8 mouse cellular contexts compared by ENCODE assay signal in genomic region chr11:88693905-88694893, GRCm38 (mm10). TPM values are rescaled to one million over a fixed set of nuclear protein-coding genes. Genes with fewer than 3 reads are reported as not detected.
A peak's percentile ranks its signal among the peaks of the same experiment; 100 is the strongest.
DNase-seq lines count a peak whose midpoint lies in the region; ATAC-seq and TF ChIP-seq lines count a peak whose summit lies in the region.

No protein-coding gene starts in this region.

- intact Hi-C loops in gastrocnemius, adult 2 months (cut with DNase I): no loop called here

- peak overlapping the region; percentile 48 for H3K27ac ChIP-seq in gastrocnemius, adult 2 months
- H3K27ac ChIP-seq in midbrain, embryonic 10.5 days (replicated peaks): peak overlapping the region; percentile 84
- H3K27ac ChIP-seq in midbrain, postnatal 0 days (ENCODE audit: low read depth, low read length): no peak overlapping the region
- no peak overlapping the region; the same call in 1 of the 2 replicates for H3K27ac ChIP-seq in neural tube, embryonic 15.5 days (replicated peaks)

- WGBS in midbrain, embryonic 10.5 days: 30% methylated on average over 20 of the region's 20 CpGs
- WGBS in midbrain, postnatal 0 days: 22% methylated on average over 20 of the region's 20 CpGs
- WGBS in neural tube, embryonic 15.5 days: 9% methylated on average over 20 of the region's 20 CpGs

- H3K36me3 ChIP-seq in midbrain, embryonic 10.5 days: peaks cover 58% of the 10 kb centered on the region
- H3K36me3 ChIP-seq in midbrain, postnatal 0 days (ENCODE audit: insufficient read depth, low read length): no peaks in the 10 kb centered on the region
- H3K36me3 ChIP-seq in neural tube, embryonic 15.5 days: no peaks in the 10 kb centered on the region

- H3K4me3 ChIP-seq in gastrocnemius, adult 2 months: peak overlapping the region; percentile 7; the same call in 1 of the 2 replicates
- H3K4me3 ChIP-seq in midbrain, embryonic 10.5 days: peak overlapping the region; percentile 17
- H3K4me3 ChIP-seq in midbrain, postnatal 0 days (ENCODE audit: low read depth, low read length): no peak overlapping the region
- H3K4me3 ChIP-seq in neural tube, embryonic 15.5 days (replicated peaks): no peak overlapping the region

- H3K4me2 ChIP-seq in midbrain, postnatal 0 days (ENCODE audit: low read depth, low read length, poor library complexity, severe bottlenecking): no peak overlapping the region
- H3K4me2 ChIP-seq in neural tube, embryonic 15.5 days: peak overlapping the region; percentile 10; the same call in 1 of the 2 replicates

- H3K4me1 ChIP-seq in midbrain, embryonic 10.5 days: peaks cover 93% of the 10 kb centered on the region
- peaks cover 12% of the 10 kb centered on the region; the same call in 1 of the 2 replicates for H3K4me1 ChIP-seq in midbrain, postnatal 0 days (ENCODE audit: insufficient read depth, low read length)
- H3K4me1 ChIP-seq in neural tube, embryonic 15.5 days: peaks cover 81% of the 10 kb centered on the region

- TF ChIP-seq CTCF in gastrocnemius, adult 2 months (IDR thresholded peaks at IDR 0.05): no peak; the same call in 1 of the 2 replicates
- no peak for TF ChIP-seq CTCF in midbrain, postnatal 0 days (IDR thresholded peaks at IDR 0.05)

- H3K27me3 ChIP-seq in midbrain, embryonic 10.5 days (ENCODE audit: low read depth, poor library complexity, severe bottlenecking): no peaks in the 10 kb centered on the region
- H3K27me3 ChIP-seq in midbrain, postnatal 0 days (ENCODE audit: insufficient read depth, low read length): no peaks in the 10 kb centered on the region
- no peaks in the 10 kb centered on the region for H3K27me3 ChIP-seq in neural tube, embryonic 15.5 days (replicated peaks)

- H3K9ac ChIP-seq in midbrain, postnatal 0 days (replicated peaks; ENCODE audit: low read length, poor library complexity, severe bottlenecking): no peak overlapping the region
- H3K9ac ChIP-seq in neural tube, embryonic 15.5 days (replicated peaks): no peak overlapping the region

- ATAC-seq in midbrain, postnatal 0 days (ENCODE audit: low FRiP score): no peak
- ATAC-seq in neural tube, embryonic 15.5 days (ENCODE audit: low FRiP score): no peak

- no peaks in the 10 kb centered on the region for H3K9me3 ChIP-seq in midbrain, embryonic 10.5 days (replicated peaks)
- H3K9me3 ChIP-seq in midbrain, postnatal 0 days (ENCODE audit: low read length): no peaks in the 10 kb centered on the region
- H3K9me3 ChIP-seq in neural tube, embryonic 15.5 days (replicated peaks): no peaks in the 10 kb centered on the region

- no peak for DNase-seq in gastrocnemius, adult 2 months
- DNase-seq in gastrocnemius, postnatal 10 days: no peak
- peak; percentile 45 for DNase-seq in midbrain, embryonic 10.5 days (ENCODE audit: low spot score)
- DNase-seq in midbrain, postnatal 0 days (ENCODE audit: low spot score): no peak
- DNase-seq in hindlimb bud, embryonic 11.5 days (ENCODE audit: extremely low spot score, low read depth, low spot score): peak; percentile 69
- no peak for DNase-seq in thymus, postnatal 0 days (ENCODE audit: low spot score)
- DNase-seq in ovary, postnatal 14 days (ENCODE audit: low spot score): no peak

RNA-seq across cellular contexts. Expression of gene Msi2, which starts 24.1 kb away (rescaled TPM):
- total RNA-seq in gastrocnemius, adult 2 months (2021): 100 to 1,000 TPM; 169 to 193 TPM
- total RNA-seq in gastrocnemius, postnatal 10 days (2021): 100 to 1,000 TPM; 186 to 195 TPM
- 25.3 and 30.5 TPM in 2 replicates for polyA plus RNA-seq in midbrain, embryonic 10.5 days (2016; fragmentation: Nextera tagmentation; extraction: Ambion mirVana)
- 133 and 142 TPM in 2 replicates for total RNA-seq in midbrain, postnatal 0 days (2014; rRNA removed)
- polyA plus RNA-seq in midbrain, postnatal 0 days (2015; fragmentation: Nextera tagmentation; extraction: Ambion mirVana): 21.6 and 26.9 TPM in 2 replicates
- 17.3 and 20.7 TPM in 2 replicates for polyA plus RNA-seq in neural tube, embryonic 15.5 days (2015; fragmentation: Nextera tagmentation; extraction: Ambion mirVana)
- polyA plus RNA-seq in thymus, postnatal 0 days (2015; fragmentation: Nextera tagmentation; extraction: Ambion mirVana): 13.5 and 23.0 TPM in 2 replicates

Comparison
In these comparisons a context has a peak if more than half of its experiments do, and no peak if none do; other contexts are left out.
1. DNase-seq: peak in midbrain, embryonic 10.5 days (single experiment) and hindlimb bud, embryonic 11.5 days (single experiment); none in gastrocnemius, adult 2 months (single experiment), gastrocnemius, postnatal 10 days (single experiment), midbrain, postnatal 0 days (single experiment), thymus, postnatal 0 days (single experiment) and ovary, postnatal 14 days (single experiment).
2. H3K27ac ChIP-seq: peak in gastrocnemius, adult 2 months (single experiment) and midbrain, embryonic 10.5 days (single experiment); none in midbrain, postnatal 0 days (single experiment) and neural tube, embryonic 15.5 days (single experiment).
3. H3K4me3 ChIP-seq: peak in gastrocnemius, adult 2 months (single experiment) and midbrain, embryonic 10.5 days (single experiment); none in midbrain, postnatal 0 days (single experiment) and neural tube, embryonic 15.5 days (single experiment).